Mouse (Mus musculus) forebrain, embryonic 12.5 days (tissue): ENCODE results near the gene Pcbp2. TPM values are rescaled to one million over a fixed set of nuclear protein-coding genes. Genes with fewer than 3 reads are reported as not detected.

ENCODE experiments used
- ATAC-seq: fragments of 200-750 bp; cut with Nextera tagmentation; 2 replicates; pipeline ENCODE4 v1.8.0; 2017; ENCODE audit warnings: moderate TSS enrichment; ENCODE audit not compliant: low FRiP score
- H3K27ac ChIP-seq: fragments of 300-500 bp; sonication (generic); 2 replicates; pipeline ENCODE4 v1.5.1; 2016; ENCODE audit warnings: mild to moderate bottlenecking
- H3K27me3 ChIP-seq: fragments of 300-500 bp; sonication (generic); 2 replicates; pipeline ENCODE4 v1.6.1; 2016; ENCODE audit warnings: mild to moderate bottlenecking
- H3K36me3 ChIP-seq: fragments of 300-500 bp; sonication (generic); replicated peaks from 2 replicates; pipeline ENCODE4 v1.6.1; 2016; ENCODE audit warnings: mild to moderate bottlenecking
- H3K4me1 ChIP-seq: fragments of 300-500 bp; sonication (generic); 2 replicates; pipeline ENCODE4 v1.6.1; 2016
- H3K4me2 ChIP-seq: fragments of 300-500 bp; sonication (generic); 2 replicates; pipeline ENCODE4 v1.6.1; 2016; ENCODE audit warnings: mild to moderate bottlenecking, moderate library complexity
- H3K4me3 ChIP-seq: fragments of 300-500 bp; sonication (generic); replicated peaks from 2 replicates; pipeline ENCODE4 v1.5.1; 2016; ENCODE audit warnings: mild to moderate bottlenecking
- H3K9ac ChIP-seq: fragments of 300-500 bp; sonication (generic); 2 replicates; pipeline ENCODE4 v1.6.1; 2016; ENCODE audit warnings: mild to moderate bottlenecking
- H3K9me3 ChIP-seq: fragments of 300-500 bp; sonication (generic); 2 replicates; pipeline ENCODE4 v1.6.1; 2016
- WGBS: fragments of 180-500 bp; shearing (Covaris S2); methylation state at CpG from one replicate; pipeline ENCODE4 v1.1.7; 2016; 5-methylcytosine and 5-hydroxymethylcytosine counted together
- polyA plus RNA-seq: library from polyadenylated mRNA; unstranded; fragments of >200 nt; fragmentation: Nextera tagmentation; extraction: Ambion mirVana; gene quantifications from 2 replicates; pipeline ENCODE4 v1.2.1, GENCODE M21; 2016

Pcbp2 gene
- polyA plus RNA-seq, 1 experiment from 2014 or later = 192 TPM

- peak overlapping the region; percentile 80 for H3K9ac ChIP-seq
- no peaks in the 10 kb centered on the region for H3K27me3 ChIP-seq
- H3K27ac ChIP-seq = peak overlapping the region; percentile 99
- H3K4me3 ChIP-seq = peak overlapping the region; percentile 72
- H3K4me1 ChIP-seq = peaks cover 39% of the 10 kb centered on the region
- peaks cover 37% of the 10 kb centered on the region for H3K36me3 ChIP-seq
- no peak for ATAC-seq
- H3K9me3 ChIP-seq = no peaks in the 10 kb centered on the region
- peak overlapping the region; percentile 64 for H3K4me2 ChIP-seq
- 75% methylated on average over 17 of the region's 17 CpGs for WGBS
Measured at GRCm38 (mm10) chr15:102519211-102520141, 49.1 kb downstream of the Pcbp2 start.

GRCm38 (mm10) chr15:102520416-102520815 is 50.1 kb downstream of the Pcbp2 start:
- 94% methylated on average over 4 of the region's 4 CpGs for WGBS
- peak overlapping the region; percentile 12; the same call in 1 of the 2 replicates for H3K9ac ChIP-seq
- ATAC-seq = no peak

GRCm38 (mm10) chr15:102521480-102521879 is 51.1 kb downstream of the Pcbp2 start:
- no peak overlapping the region for H3K4me3 ChIP-seq
- H3K27ac ChIP-seq = 0 out of 2 replicates have a peak overlapping the region, but pooled peaks have one; percentile 19
- H3K27me3 ChIP-seq = no peaks in the 10 kb centered on the region
- WGBS = 78% methylated on average over 4 of the region's 4 CpGs
- peaks cover 37% of the 10 kb centered on the region for H3K36me3 ChIP-seq
- no peak overlapping the region for H3K9ac ChIP-seq
- H3K9me3 ChIP-seq = no peaks in the 10 kb centered on the region
- H3K4me1 ChIP-seq = peaks cover 21% of the 10 kb centered on the region
- ATAC-seq = no peak
- no peak overlapping the region for H3K4me2 ChIP-seq

More at GRCm38 (mm10) chr15:102520416-102520815, 50.1 kb downstream of the Pcbp2 start:
- H3K4me2 ChIP-seq = no peak overlapping the region
- no peak overlapping the region for H3K4me3 ChIP-seq
- no peaks in the 10 kb centered on the region for H3K9me3 ChIP-seq
- peaks cover 30% of the 10 kb centered on the region for H3K4me1 ChIP-seq
- H3K36me3 ChIP-seq = peaks cover 37% of the 10 kb centered on the region
- H3K27me3 ChIP-seq = no peaks in the 10 kb centered on the region
- H3K27ac ChIP-seq = no peak overlapping the region

GRCm38 (mm10) chr15:102524892-102525485 is 54.6 kb downstream of the Pcbp2 start, which contains the start of gene Npff:
Gene Npff (minus strand): TSS chr15:102524942.
- WGBS = 2% methylated on average over 3 of the region's 3 CpGs
- H3K9me3 ChIP-seq = no peaks in the 10 kb centered on the region
- H3K4me2 ChIP-seq = no peak within 1 kb of the TSS
- no peak within 1 kb of the TSS for H3K4me3 ChIP-seq
- no peak within 1 kb of the TSS for H3K9ac ChIP-seq
- H3K4me1 ChIP-seq = peaks cover 2% of the 10 kb centered on the region; the same call in 1 of the 2 replicates
- H3K36me3 ChIP-seq = peaks cover 62% of the 10 kb centered on the region
- H3K27me3 ChIP-seq = no peaks in the 10 kb centered on the region
- peak; percentile 32; the same call in 1 of the 2 replicates for ATAC-seq
- H3K27ac ChIP-seq = no peak within 1 kb of the TSS

- no peak overlapping the region for H3K4me3 ChIP-seq
- no peaks in the 10 kb centered on the region for H3K4me1 ChIP-seq
- WGBS = 89% methylated on average over 6 of the region's 6 CpGs
- ATAC-seq = no peak
- H3K36me3 ChIP-seq = peaks cover 60% of the 10 kb centered on the region
- H3K27me3 ChIP-seq = no peaks in the 10 kb centered on the region
- H3K9ac ChIP-seq = no peak overlapping the region
- H3K27ac ChIP-seq = no peak overlapping the region
- no peaks in the 10 kb centered on the region for H3K9me3 ChIP-seq
- no peak overlapping the region for H3K4me2 ChIP-seq
Measured at GRCm38 (mm10) chr15:102526111-102527002, 56.0 kb downstream of the Pcbp2 start.

- Histone ChIP-seq H3K4me2 (no peak overlapping the region), H3K27ac (no peak overlapping the region), H3K27me3 (no peaks in the 10 kb centered on the region), H3K4me3 (no peak overlapping the region), H3K9me3 (no peaks in the 10 kb centered on the region), H3K4me1 (no peaks in the 10 kb centered on the region), H3K9ac (no peak overlapping the region), H3K36me3 (peaks cover 53% of the 10 kb centered on the region)
- WGBS = 70% methylated on average over 3 of the region's 3 CpGs
- no peak for ATAC-seq
Measured at GRCm38 (mm10) chr15:102527936-102528335, 57.6 kb downstream of the Pcbp2 start.

GRCm38 (mm10) chr15:102528396-102528795 is 58.1 kb downstream of the Pcbp2 start:
- H3K36me3 ChIP-seq = peaks cover 56% of the 10 kb centered on the region
- ATAC-seq = no peak
- WGBS = 100% methylated on average over 1 of the region's 1 CpGs

GRCm38 (mm10) chr15:102530566-102530965 is 60.2 kb downstream of the Pcbp2 start:
- no peak for ATAC-seq
- no peaks in the 10 kb centered on the region for H3K4me1 ChIP-seq
- 85% methylated on average over 4 of the region's 4 CpGs for WGBS
- H3K9ac ChIP-seq = no peak overlapping the region
- peaks cover 59% of the 10 kb centered on the region for H3K36me3 ChIP-seq
- no peak overlapping the region for H3K4me3 ChIP-seq
- H3K9me3 ChIP-seq = no peaks in the 10 kb centered on the region
- H3K27me3 ChIP-seq = no peaks in the 10 kb centered on the region
- no peak overlapping the region for H3K4me2 ChIP-seq
- no peak overlapping the region for H3K27ac ChIP-seq

More at GRCm38 (mm10) chr15:102528396-102528795, 58.1 kb downstream of the Pcbp2 start:
- Histone ChIP-seq H3K9ac (no peak overlapping the region), H3K4me1 (no peaks in the 10 kb centered on the region), H3K27ac (no peak overlapping the region), H3K27me3 (no peaks in the 10 kb centered on the region), H3K4me3 (no peak overlapping the region), H3K4me2 (no peak overlapping the region), H3K9me3 (no peaks in the 10 kb centered on the region)

- Histone ChIP-seq H3K36me3 (peaks cover 68% of the 10 kb centered on the region), H3K9me3 (no peaks in the 10 kb centered on the region), H3K4me2 (no peak overlapping the region), H3K4me3 (no peak overlapping the region), H3K27me3 (no peaks in the 10 kb centered on the region), H3K9ac (no peak overlapping the region), H3K27ac (no peak overlapping the region), H3K4me1 (no peaks in the 10 kb centered on the region)
- WGBS = 90% methylated on average over 4 of the region's 4 CpGs
- ATAC-seq = no peak
Measured at GRCm38 (mm10) chr15:102531586-102531985, 61.2 kb downstream of the Pcbp2 start.

- 93% methylated on average over 3 of the region's 3 CpGs for WGBS
- H3K4me1 ChIP-seq = no peaks in the 10 kb centered on the region
- ATAC-seq = no peak
- H3K4me3 ChIP-seq = no peak overlapping the region
- no peak overlapping the region for H3K27ac ChIP-seq
- no peaks in the 10 kb centered on the region for H3K9me3 ChIP-seq
- H3K4me2 ChIP-seq = no peak overlapping the region
- peaks cover 73% of the 10 kb centered on the region for H3K36me3 ChIP-seq
- no peaks in the 10 kb centered on the region for H3K27me3 ChIP-seq
- no peak overlapping the region for H3K9ac ChIP-seq
Measured at GRCm38 (mm10) chr15:102532106-102532900, 62.0 kb downstream of the Pcbp2 start.

GRCm38 (mm10) chr15:102533926-102534325 is 63.6 kb downstream of the Pcbp2 start:
- Histone ChIP-seq H3K4me2 (no peak overlapping the region), H3K27me3 (no peaks in the 10 kb centered on the region), H3K36me3 (peaks cover 65% of the 10 kb centered on the region), H3K27ac (no peak overlapping the region), H3K4me1 (no peaks in the 10 kb centered on the region), H3K4me3 (no peak overlapping the region), H3K9me3 (no peaks in the 10 kb centered on the region), H3K9ac (no peak overlapping the region)
- 91% methylated on average over 7 of the region's 7 CpGs for WGBS
- no peak for ATAC-seq
